Mouse (Mus musculus) forebrain, embryonic 16.5 days (tissue): ENCODE measurements at regions not wholly inside any gene's neighbourhood (a gene's known extent, or its start where the extent isn't known, plus 50 kb on each side); places are given as distances from the start of the nearest gene placed in this dataset.

Experiments used
- ATAC-seq: fragments of 200-750 bp; cut with Nextera tagmentation; 2 replicates; pipeline ENCODE4 v1.8.0; 2017; ENCODE audit warnings: mild to moderate bottlenecking, moderate library complexity
- H3K27ac ChIP-seq: fragments of 300-500 bp; sonication (generic); 2 replicates; pipeline ENCODE4 v1.5.1; 2014; ENCODE audit warnings: low read length, control low read depth
- H3K27me3 ChIP-seq: fragments of 300-500 bp; sonication (generic); replicated peaks from 2 replicates; pipeline ENCODE4 v1.6.1; 2014; ENCODE audit warnings: low read length; ENCODE audit not compliant: control insufficient read depth, insufficient read depth
- H3K36me3 ChIP-seq: fragments of 300-500 bp; sonication (generic); 2 replicates; pipeline ENCODE4 v1.6.1; 2014; ENCODE audit not compliant: control insufficient read depth, insufficient read depth
- H3K4me1 ChIP-seq: fragments of 300-500 bp; sonication (generic); replicated peaks from 2 replicates; pipeline ENCODE4 v1.6.1; 2014; ENCODE audit warnings: low read length; ENCODE audit not compliant: control insufficient read depth, insufficient read depth
- H3K4me2 ChIP-seq: fragments of 300-500 bp; sonication (generic); 2 replicates; pipeline ENCODE4 v1.6.1; 2014; ENCODE audit warnings: mild to moderate bottlenecking, low read length, control low read depth
- H3K4me3 ChIP-seq: fragments of 300-500 bp; sonication (generic); replicated peaks from 2 replicates; pipeline ENCODE4 v1.5.1; 2014; ENCODE audit warnings: mild to moderate bottlenecking, low read length, control low read depth
- H3K9ac ChIP-seq: fragments of 300-500 bp; sonication (generic); replicated peaks from 2 replicates; pipeline ENCODE4 v1.6.1; 2014; ENCODE audit warnings: low read depth, low read length, control low read depth
- H3K9me3 ChIP-seq: fragments of 300-500 bp; sonication (generic); 2 replicates; pipeline ENCODE4 v1.6.1; 2016; ENCODE audit warnings: low read length; ENCODE audit not compliant: control insufficient read depth
- WGBS: fragments of 180-500 bp; shearing (Covaris S2); extraction: QIAGEN DNeasy Blood & Tissue Kit; methylation state at CpG from one replicate; pipeline ENCODE4 v1.1.7; 2014; 5-methylcytosine and 5-hydroxymethylcytosine counted together

GRCm38 (mm10) chr2:61071025-61071424 is 108.0 kb upstream of the Rbms1 start:
- Histone ChIP-seq H3K27ac (no peak overlapping the region), H3K27me3 (no peaks in the 10 kb centered on the region), H3K4me1 (no peaks in the 10 kb centered on the region), H3K9me3 (no peaks in the 10 kb centered on the region), H3K36me3 (no peaks in the 10 kb centered on the region), H3K4me3 (no peak overlapping the region), H3K9ac (no peak overlapping the region), H3K4me2 (no peak overlapping the region)
- 75% methylated on average over 3 of the region's 3 CpGs for WGBS
- no peak for ATAC-seq

- Histone ChIP-seq H3K4me1 (no peaks in the 10 kb centered on the region), H3K27me3 (no peaks in the 10 kb centered on the region), H3K27ac (no peak overlapping the region), H3K36me3 (no peaks in the 10 kb centered on the region), H3K9me3 (no peaks in the 10 kb centered on the region), H3K4me2 (no peak overlapping the region), H3K9ac (no peak overlapping the region), H3K4me3 (no peak overlapping the region)
- 73% methylated on average over 2 of the region's 2 CpGs for WGBS
- ATAC-seq: no peak
These were observed 104.9 kb upstream of the Rbms1 start for GRCm38 (mm10) chr2:61067877-61068276.

GRCm38 (mm10) chr2:61062125-61062524 is 99.1 kb upstream of the Rbms1 start:
- H3K27me3 ChIP-seq: no peaks in the 10 kb centered on the region
- H3K27ac ChIP-seq: no peak overlapping the region
- 87% methylated on average over 2 of the region's 2 CpGs for WGBS
- H3K4me1 ChIP-seq: no peaks in the 10 kb centered on the region; the same call in 1 of the 2 replicates
- H3K4me3 ChIP-seq: no peak overlapping the region
- no peaks in the 10 kb centered on the region for H3K36me3 ChIP-seq
- no peak overlapping the region for H3K4me2 ChIP-seq
- no peak overlapping the region for H3K9ac ChIP-seq
- no peaks in the 10 kb centered on the region for H3K9me3 ChIP-seq
- no peak for ATAC-seq

- ATAC-seq: no peak
- H3K9ac ChIP-seq: no peak overlapping the region
- 96% methylated on average over 1 of the region's 1 CpGs for WGBS
These were observed 97.9 kb upstream of the Rbms1 start for GRCm38 (mm10) chr2:61060906-61061305.

GRCm38 (mm10) chr2:61058545-61059235 is 95.7 kb upstream of the Rbms1 start:
- no peak overlapping the region for H3K4me3 ChIP-seq
- H3K4me1 ChIP-seq: no peaks in the 10 kb centered on the region; the same call in 1 of the 2 replicates
- ATAC-seq: no peak
- H3K9ac ChIP-seq: no peak overlapping the region
- H3K27ac ChIP-seq: no peak overlapping the region
- no peaks in the 10 kb centered on the region for H3K27me3 ChIP-seq
- H3K36me3 ChIP-seq: no peaks in the 10 kb centered on the region
- 7% methylated on average over 6 of the region's 6 CpGs for WGBS
- H3K9me3 ChIP-seq: no peaks in the 10 kb centered on the region
- no peak overlapping the region for H3K4me2 ChIP-seq

More at GRCm38 (mm10) chr2:61060906-61061305, 97.9 kb upstream of the Rbms1 start:
- no peaks in the 10 kb centered on the region for H3K36me3 ChIP-seq
- H3K4me1 ChIP-seq: no peaks in the 10 kb centered on the region; the same call in 1 of the 2 replicates
- H3K9me3 ChIP-seq: no peaks in the 10 kb centered on the region
- no peak overlapping the region for H3K4me2 ChIP-seq
- no peak overlapping the region for H3K27ac ChIP-seq
- no peak overlapping the region for H3K4me3 ChIP-seq
- no peaks in the 10 kb centered on the region for H3K27me3 ChIP-seq

GRCm38 (mm10) chr2:61052296-61052695 is 89.3 kb upstream of the Rbms1 start:
- H3K9ac ChIP-seq: no peak overlapping the region
- no peak overlapping the region for H3K4me3 ChIP-seq
- no peaks in the 10 kb centered on the region for H3K9me3 ChIP-seq
- no peaks in the 10 kb centered on the region for H3K4me1 ChIP-seq
- H3K27me3 ChIP-seq: no peaks in the 10 kb centered on the region
- 75% methylated on average over 9 of the region's 9 CpGs for WGBS
- no peak for ATAC-seq
- no peaks in the 10 kb centered on the region for H3K36me3 ChIP-seq
- no peak overlapping the region for H3K27ac ChIP-seq
- H3K4me2 ChIP-seq: no peak overlapping the region

- Histone ChIP-seq H3K4me2 (no peak overlapping the region), H3K36me3 (no peaks in the 10 kb centered on the region), H3K27me3 (no peaks in the 10 kb centered on the region), H3K4me1 (no peaks in the 10 kb centered on the region), H3K4me3 (no peak overlapping the region), H3K9ac (no peak overlapping the region), H3K9me3 (no peaks in the 10 kb centered on the region), H3K27ac (no peak overlapping the region)
- no peak for ATAC-seq
- 90% methylated on average over 8 of the region's 8 CpGs for WGBS
These were observed 88.8 kb upstream of the Rbms1 start for GRCm38 (mm10) chr2:61051808-61052207.

GRCm38 (mm10) chr2:61046111-61046767 is 83.2 kb upstream of the Rbms1 start:
- 90% methylated on average over 5 of the region's 5 CpGs for WGBS
- H3K27me3 ChIP-seq: no peaks in the 10 kb centered on the region
- no peak overlapping the region for H3K4me2 ChIP-seq
- no peak overlapping the region for H3K27ac ChIP-seq
- no peak for ATAC-seq
- no peaks in the 10 kb centered on the region for H3K9me3 ChIP-seq
- no peaks in the 10 kb centered on the region for H3K36me3 ChIP-seq
- no peak overlapping the region for H3K9ac ChIP-seq
- no peak overlapping the region for H3K4me3 ChIP-seq
- H3K4me1 ChIP-seq: no peaks in the 10 kb centered on the region

- Histone ChIP-seq H3K9me3 (no peaks in the 10 kb centered on the region), H3K4me2 (no peak overlapping the region), H3K9ac (no peak overlapping the region), H3K4me3 (no peak overlapping the region), H3K4me1 (no peaks in the 10 kb centered on the region), H3K27ac (no peak overlapping the region), H3K27me3 (no peaks in the 10 kb centered on the region), H3K36me3 (no peaks in the 10 kb centered on the region)
- no peak for ATAC-seq
- 88% methylated on average over 6 of the region's 6 CpGs for WGBS
These were observed 82.5 kb upstream of the Rbms1 start for GRCm38 (mm10) chr2:61045467-61045866.
